Mouse (Mus musculus) neural tube, embryonic 15.5 days (tissue): ENCODE measurements around the gene Zfp868. TPM values are rescaled to one million over a fixed set of nuclear protein-coding genes. Genes with fewer than 3 reads are reported as not detected.

ENCODE experiments used
- polyA plus RNA-seq: library from polyadenylated mRNA; unstranded; fragments of >200 nt; fragmentation: Nextera tagmentation; extraction: Ambion mirVana; gene quantifications from 2 replicates; pipeline ENCODE4 v1.2.1, GENCODE M21; 2015

The Zfp868 gene
- polyA plus RNA-seq, 1 experiment from 2014 or later = 35.6 TPM

Other genes with a start within 250 kb of the Zfp868 start
- not detected in 2 replicates for gene Gm9495, start 172.0 kb downstream of the Zfp868 start, polyA plus RNA-seq
- gene Gm7697, start 102.6 kb downstream of the Zfp868 start, polyA plus RNA-seq = not detected in 2 replicates
- gene Zfp964, start 28.9 kb upstream of the Zfp868 start, polyA plus RNA-seq = 2.0 and 2.7 TPM in 2 replicates
- 23.9 and 25.2 TPM in 2 replicates for gene Zfp869, start 85.2 kb upstream of the Zfp868 start, polyA plus RNA-seq
- 6.7 and 8.1 TPM in 2 replicates for gene Zfp963, start 124.4 kb upstream of the Zfp868 start, polyA plus RNA-seq
- 2.2 TPM in 1 of 2 replicates, not detected in the other for gene Gm20422, start 149.3 kb upstream of the Zfp868 start, polyA plus RNA-seq
- gene Atp13a1, start 165.6 kb upstream of the Zfp868 start, polyA plus RNA-seq = 50.3 and 50.5 TPM in 2 replicates
- gene Zfp866, start 165.6 kb upstream of the Zfp868 start, polyA plus RNA-seq = 35.8 and 36.7 TPM in 2 replicates
- 30.6 and 31.5 TPM in 2 replicates for gene Gmip, start 183.1 kb upstream of the Zfp868 start, polyA plus RNA-seq
- gene Lpar2, start 196.9 kb upstream of the Zfp868 start, polyA plus RNA-seq = 0.63 TPM in 2 replicates
- 52.6 and 61.2 TPM in 2 replicates for gene Pbx4, start 206.9 kb upstream of the Zfp868 start, polyA plus RNA-seq